Mouse (Mus musculus): ENCODE measurements around the gene Sp4. TPM values are rescaled to one million over a fixed set of nuclear protein-coding genes. Genes with fewer than 3 reads are reported as not detected.
A peak's percentile ranks its signal among the peaks of the same experiment; 100 is the strongest.

Sp4 gene
- total RNA-seq, 2 experiments from 2014 or later: 9.6 to 10.6 TPM

- H3K4me3 ChIP-seq: no peak overlapping the region
- intact Hi-C loops (cut with DNase I): no loop called here
- H3K27ac ChIP-seq: no peak overlapping the region
- no peak for TF ChIP-seq CTCF (IDR thresholded peaks at IDR 0.05)
- no peak for DNase-seq
Measured at GRCm38 (mm10) chr12:118255292-118255782, 45.9 kb downstream of the Sp4 start.

GRCm38 (mm10) chr12:118221182-118221581, 80.1 kb downstream of the Sp4 start:
- no peak for DNase-seq
- TF ChIP-seq CTCF (IDR thresholded peaks at IDR 0.05): no peak
- intact Hi-C loops (cut with DNase I): no loop called here
- H3K27ac ChIP-seq: no peak overlapping the region
- no peak overlapping the region for H3K4me3 ChIP-seq

GRCm38 (mm10) chr12:118220062-118220461, 81.2 kb downstream of the Sp4 start:
- Histone ChIP-seq H3K4me3 (no peak overlapping the region), H3K27ac (no peak overlapping the region)
- no peak for DNase-seq
- no peak for TF ChIP-seq CTCF (IDR thresholded peaks at IDR 0.05)
- intact Hi-C loops (cut with DNase I): no loop called here

- no peak overlapping the region for H3K27ac ChIP-seq
- TF ChIP-seq CTCF (IDR thresholded peaks at IDR 0.05): no peak
- no peak overlapping the region for H3K4me3 ChIP-seq
- DNase-seq: no peak
- intact Hi-C loops (cut with DNase I): no loop called here
Measured at GRCm38 (mm10) chr12:118212163-118212562, 89.1 kb downstream of the Sp4 start.

- intact Hi-C loops (cut with DNase I): loop anchor here (5.0 kb wide), 1 partner anchor 104 kb away; the partner anchor contains the start of gene Sp4
- H3K27ac ChIP-seq: no peak within 1 kb of the TSS
- peak within 1 kb of the TSS; percentile 71 for H3K4me3 ChIP-seq
- no peak for TF ChIP-seq CTCF (IDR thresholded peaks at IDR 0.05)
- DNase-seq: peak; percentile 76
Measured at GRCm38 (mm10) chr12:118198386-118199093, 102.7 kb downstream of the Sp4 start, which contains the start of gene Dnah11. Gene Dnah11, minus strand, starts transcription at chr12:118199043.

GRCm38 (mm10) chr12:118196583-118196982, 104.7 kb downstream of the Sp4 start:
- Histone ChIP-seq H3K4me3 (no peak overlapping the region), H3K27ac (no peak overlapping the region)
- no peak for DNase-seq
- intact Hi-C loops (cut with DNase I): loop anchor here (5.0 kb wide), 1 partner anchor 106 kb away; the partner anchor contains the start of gene Sp4
- TF ChIP-seq CTCF (IDR thresholded peaks at IDR 0.05): no peak

- no peak overlapping the region for H3K27ac ChIP-seq
- no peak for TF ChIP-seq CTCF (IDR thresholded peaks at IDR 0.05)
- no peak for DNase-seq
- intact Hi-C loops (cut with DNase I): no loop called here
- H3K4me3 ChIP-seq: no peak overlapping the region
Measured at GRCm38 (mm10) chr12:118189535-118189934, 111.7 kb downstream of the Sp4 start.

- H3K27ac ChIP-seq: no peak overlapping the region
- no peak overlapping the region for H3K4me3 ChIP-seq
- DNase-seq: no peak
- no peak for TF ChIP-seq CTCF (IDR thresholded peaks at IDR 0.05)
- intact Hi-C loops (cut with DNase I): no loop called here
Measured at GRCm38 (mm10) chr12:118187663-118188062, 113.6 kb downstream of the Sp4 start.

GRCm38 (mm10) chr12:118186881-118187489, 114.3 kb downstream of the Sp4 start:
- no peak for TF ChIP-seq CTCF (IDR thresholded peaks at IDR 0.05)
- no peak overlapping the region for H3K4me3 ChIP-seq
- no peak for DNase-seq
- H3K27ac ChIP-seq: no peak overlapping the region
- intact Hi-C loops (cut with DNase I): no loop called here

GRCm38 (mm10) chr12:118186120-118186880, 114.9 kb downstream of the Sp4 start:
- DNase-seq: no peak
- intact Hi-C loops (cut with DNase I): no loop called here

More at GRCm38 (mm10) chr12:118186120-118186880, 114.9 kb downstream of the Sp4 start:
- Histone ChIP-seq H3K27ac (no peak overlapping the region), H3K4me3 (no peak overlapping the region)
- TF ChIP-seq CTCF (IDR thresholded peaks at IDR 0.05): no peak

Other genes starting within 250 kb of the Sp4 start
- gene Dnah11, start 102.4 kb downstream of the Sp4 start, total RNA-seq (2021): not detected